Mouse (Mus musculus) erythroblast, embryonic 14.5 days (primary cell): ENCODE data around the gene Nr5a2.

Experiments used
- GATA1 ChIP-seq: IDR thresholded peaks from 2 replicates; pipeline ENCODE4 v1.6.1; 2012; ENCODE audit warnings: low read length, inconsistent platforms, mixed read lengths
- TAL1 ChIP-seq: IDR thresholded peaks from 3 replicates; pipeline ENCODE4 v1.6.1; 2012; ENCODE audit warnings: low read length, inconsistent platforms, mixed read lengths

DNA sequence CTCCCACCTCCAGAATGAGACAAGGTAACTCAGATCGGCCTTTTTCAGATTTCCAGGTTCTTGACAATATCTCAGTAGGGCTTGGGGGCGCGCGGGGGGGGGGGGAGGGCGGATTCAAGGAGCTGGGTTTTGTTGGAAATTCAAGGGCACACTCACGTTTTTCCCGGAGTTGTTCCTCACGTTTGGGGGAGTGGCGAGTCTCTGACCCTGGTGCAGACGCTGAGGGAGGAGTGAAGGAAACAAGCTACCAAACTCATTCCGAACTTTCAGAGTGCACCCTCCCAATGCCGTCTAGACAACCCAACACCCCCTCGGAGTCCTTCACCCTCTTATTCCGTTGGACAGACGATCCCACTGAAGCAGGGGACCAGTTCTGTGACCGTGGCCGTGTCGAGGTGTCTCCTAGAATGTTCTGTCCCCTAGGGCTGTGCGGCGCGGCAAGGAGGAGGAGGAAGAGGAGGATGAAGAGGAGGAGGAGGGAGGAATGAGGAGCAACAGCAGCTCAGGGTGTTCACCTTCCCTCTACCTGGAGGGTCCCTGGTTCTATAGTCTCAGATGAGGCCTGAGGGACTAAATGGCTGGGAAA is 8.2 kb downstream of the Nr5a2 start:
- TF ChIP-seq GATA1 (no peak), TAL1 (no peak)
